Mouse (Mus musculus) macrophage (primary cell): ENCODE measurements around the gene Pip4k2b. TPM values are rescaled to one million over a fixed set of nuclear protein-coding genes. Genes with fewer than 3 reads are reported as not detected.
A peak's percentile ranks its signal among the peaks of the same experiment; 100 is the strongest.
"Not testable (repeated sequence)": the region's sequence is repeated elsewhere in the genome, so short reads cannot be mapped to it uniquely, and the experiment has no call there.

Experiments
- H3K27ac ChIP-seq: fragments of 350-480 bp; formaldehyde crosslinking; 2 replicates; pipeline ENCODE4 v1.9.0; 2021
- H3K36me3 ChIP-seq: fragments of 350-480 bp; formaldehyde crosslinking; 2 replicates; pipeline ENCODE4 v1.9.0; 2021; ENCODE audit errors: inconsistent target
- H3K4me3 ChIP-seq: fragments of 350-480 bp; formaldehyde crosslinking; 2 replicates; pipeline ENCODE4 v1.9.0; 2021; ENCODE audit errors: inconsistent target
- H3K79me2 ChIP-seq: fragments of 350-480 bp; formaldehyde crosslinking; 2 replicates; pipeline ENCODE4 v1.9.0; 2021; ENCODE audit errors: inconsistent target
- WGBS: methylation state at CpG from one replicate; pipeline ENCODE4 v1.1.7; 2026; ENCODE audit warnings: inconsistent platforms; ENCODE audit not compliant: missing documents; 5-methylcytosine and 5-hydroxymethylcytosine counted together
- polyA plus RNA-seq: library from polyadenylated mRNA; stranded (reverse); fragments of 250-400 nt; gene quantifications from 3 replicates; pipeline ENCODE4 v1.2.4, GENCODE M21; 2018; ENCODE audit warnings: inconsistent platforms

Gene Pip4k2b
- polyA plus RNA-seq, 1 experiment from 2014 or later = 25.7 TPM

DNA sequence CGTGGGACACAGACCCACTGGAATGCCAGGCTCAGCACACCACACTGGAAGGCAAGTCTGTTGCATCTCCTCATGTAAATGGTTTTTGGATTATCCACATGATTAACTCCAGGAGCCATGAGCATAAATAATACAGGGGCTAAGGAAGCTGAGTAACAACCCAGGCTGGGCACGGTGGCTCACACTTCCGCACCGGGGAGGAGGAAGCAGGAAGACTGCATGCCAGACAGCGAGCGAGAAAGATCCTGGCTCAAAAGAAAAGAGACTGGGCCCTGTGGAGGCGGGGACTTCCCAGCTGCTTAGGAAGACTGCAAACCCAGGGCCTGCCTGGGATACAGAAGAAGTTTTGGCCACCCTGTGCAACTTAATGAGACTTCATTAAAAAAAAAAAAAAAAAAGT, 4.3 kb downstream of the Pip4k2b start:
- Histone ChIP-seq H3K79me2 (peaks cover 89% of the 10 kb centered on the region), H3K27ac (peak overlapping the region; percentile 39), H3K4me3 (no peak overlapping the region), H3K36me3 (no peaks in the 10 kb centered on the region)
- 12% methylated on average over 7 of the region's 7 CpGs for WGBS

DNA sequence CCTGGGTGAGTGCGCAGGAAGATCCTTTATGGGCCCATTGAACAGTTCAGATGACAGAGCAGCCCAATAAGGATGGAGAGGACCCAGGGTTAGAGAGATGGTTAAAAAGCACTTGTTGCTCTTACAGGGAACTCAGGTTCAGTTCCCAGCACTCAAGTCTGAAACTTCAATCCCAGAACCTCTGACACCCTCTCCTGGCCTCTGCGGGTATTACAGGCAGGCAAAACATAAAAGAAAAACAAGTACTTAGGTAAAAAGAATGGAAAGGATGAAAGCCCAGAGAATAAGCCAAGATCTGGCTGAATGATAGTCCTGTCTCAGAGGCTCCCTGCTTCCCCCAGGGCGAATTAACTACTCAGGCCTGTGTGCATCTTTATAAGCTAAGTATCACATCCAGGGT, 5.3 kb downstream of the Pip4k2b start:
- H3K27ac ChIP-seq = no peak overlapping the region
- WGBS = 94% methylated on average over 3 of the region's 3 CpGs
- no peak overlapping the region for H3K4me3 ChIP-seq
- H3K36me3 ChIP-seq = no peaks in the 10 kb centered on the region
- peaks cover 97% of the 10 kb centered on the region for H3K79me2 ChIP-seq

DNA sequence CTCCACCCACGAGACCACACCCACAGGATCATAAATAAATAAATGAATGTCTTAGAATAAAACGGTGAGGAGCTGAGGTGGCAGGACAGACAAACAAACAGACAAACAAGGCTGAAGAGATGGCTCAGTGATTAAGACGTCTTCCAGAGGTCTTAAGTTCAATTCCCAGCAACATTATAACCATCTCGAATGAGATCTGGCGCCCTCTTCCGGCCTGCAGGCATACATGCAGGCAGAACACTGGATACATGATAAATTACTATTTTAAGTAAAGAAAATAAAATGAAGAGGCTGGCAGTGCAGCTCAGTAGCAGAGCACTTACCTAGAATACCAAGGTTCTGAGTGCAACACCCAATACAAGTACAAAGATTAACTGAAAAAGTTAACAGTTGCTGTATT, 5.8 kb downstream of the Pip4k2b start:
- Histone ChIP-seq H3K36me3 (no peaks in the 10 kb centered on the region), H3K27ac (no peak overlapping the region), H3K4me3 (no peak overlapping the region), H3K79me2 (peaks cover 98% of the 10 kb centered on the region)
- WGBS = 79% methylated on average over 6 of the region's 6 CpGs

DNA sequence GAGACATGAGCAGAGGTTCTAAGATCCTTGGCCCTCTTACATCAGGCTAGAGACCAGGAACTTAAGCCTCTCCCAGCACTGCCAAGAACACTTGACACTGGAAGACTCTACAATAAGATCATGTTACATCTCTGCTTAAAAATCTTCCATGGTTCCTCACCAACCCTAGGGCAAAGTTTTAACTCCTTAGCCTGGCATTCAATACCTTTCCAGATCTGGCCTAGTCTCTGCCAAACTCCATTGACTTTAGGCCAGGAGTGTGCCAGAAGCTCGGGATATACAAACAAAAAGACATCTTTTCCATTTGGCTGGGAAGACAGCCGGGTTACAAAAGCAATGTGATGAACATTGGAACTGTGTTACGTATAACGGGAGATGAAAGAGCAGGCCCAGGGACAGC, 6.9 kb downstream of the Pip4k2b start:
- Histone ChIP-seq H3K36me3 (peaks cover 2% of the 10 kb centered on the region; the same call in 1 of the 2 replicates), H3K4me3 (no peak overlapping the region), H3K79me2 (peaks cover 98% of the 10 kb centered on the region), H3K27ac (no peak overlapping the region)
- 95% methylated on average over 4 of the region's 4 CpGs for WGBS

DNA sequence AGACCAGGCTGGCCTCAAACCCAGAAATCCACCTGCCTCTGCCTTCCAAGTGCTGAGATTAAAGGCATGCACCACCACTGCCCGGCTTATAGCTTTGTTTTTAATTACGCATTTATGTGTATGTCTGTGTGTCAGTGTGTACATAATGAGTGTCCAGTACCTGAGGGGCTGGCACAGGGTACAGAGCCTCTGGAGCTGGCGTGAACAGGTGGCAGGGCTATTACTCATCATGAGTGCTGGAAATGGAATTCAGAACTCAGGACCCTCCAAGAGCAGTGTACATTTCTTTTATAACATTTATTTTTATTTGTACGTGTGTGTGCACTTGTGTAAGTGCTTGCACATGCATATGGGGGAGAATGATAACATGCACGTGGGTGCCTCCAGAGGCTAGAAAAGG, 7.9 kb downstream of the Pip4k2b start:
- Histone ChIP-seq H3K79me2 (peaks cover 94% of the 10 kb centered on the region), H3K4me3 (no peak overlapping the region), H3K36me3 (peaks cover 11% of the 10 kb centered on the region; the same call in 1 of the 2 replicates), H3K27ac (no peak overlapping the region)
- 92% methylated on average over 5 of the region's 5 CpGs for WGBS

DNA sequence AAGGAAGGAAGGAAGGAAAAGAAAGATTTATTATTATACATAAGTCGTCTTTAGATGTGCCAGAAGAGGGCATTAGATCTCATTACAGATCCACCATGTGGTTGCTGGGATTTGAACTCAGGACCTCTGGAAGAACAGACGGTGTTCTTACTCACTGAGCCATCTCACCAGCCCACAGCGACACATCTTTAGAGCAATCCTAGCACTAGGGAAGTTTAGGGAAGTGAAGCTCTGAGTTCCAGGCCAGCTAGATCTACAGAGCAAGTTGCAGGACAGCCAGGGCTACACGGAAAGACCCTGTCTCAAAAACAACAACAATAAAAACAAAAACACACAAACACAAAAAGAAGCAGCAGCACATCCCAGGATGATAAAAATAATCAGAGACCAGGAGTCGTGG, 9.7 kb downstream of the Pip4k2b start:
- 70% methylated on average over 5 of the region's 5 CpGs for WGBS
- Histone ChIP-seq H3K79me2 (peaks cover 75% of the 10 kb centered on the region), H3K36me3 (peaks cover 25% of the 10 kb centered on the region; the same call in 1 of the 2 replicates)
- H3K4me3 ChIP-seq, H3K27ac ChIP-seq: not testable (repeated sequence)

DNA sequence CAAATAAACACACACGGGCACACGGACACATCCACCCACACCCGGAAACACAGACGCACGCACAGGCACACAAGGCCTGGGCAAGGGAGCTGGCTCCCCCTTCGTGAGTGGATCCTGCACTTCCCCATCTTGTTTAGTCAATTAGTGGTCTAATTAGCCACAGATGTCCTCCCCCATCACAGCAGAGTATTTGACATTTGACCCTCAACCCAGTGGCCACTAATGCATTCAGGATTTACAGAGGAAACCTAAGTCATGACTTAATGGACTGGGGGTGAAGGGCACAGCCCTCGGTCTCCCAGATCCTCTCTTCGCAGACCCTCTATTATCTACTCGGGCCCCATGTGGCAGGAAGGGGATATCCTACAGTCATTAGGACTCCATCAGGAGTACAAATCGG, 10.8 kb downstream of the Pip4k2b start:
- Histone ChIP-seq H3K79me2 (peaks cover 64% of the 10 kb centered on the region), H3K4me3 (no peak overlapping the region), H3K27ac (no peak overlapping the region), H3K36me3 (peaks cover 25% of the 10 kb centered on the region; the same call in 1 of the 2 replicates)
- WGBS = 72% methylated on average over 10 of the region's 10 CpGs

DNA sequence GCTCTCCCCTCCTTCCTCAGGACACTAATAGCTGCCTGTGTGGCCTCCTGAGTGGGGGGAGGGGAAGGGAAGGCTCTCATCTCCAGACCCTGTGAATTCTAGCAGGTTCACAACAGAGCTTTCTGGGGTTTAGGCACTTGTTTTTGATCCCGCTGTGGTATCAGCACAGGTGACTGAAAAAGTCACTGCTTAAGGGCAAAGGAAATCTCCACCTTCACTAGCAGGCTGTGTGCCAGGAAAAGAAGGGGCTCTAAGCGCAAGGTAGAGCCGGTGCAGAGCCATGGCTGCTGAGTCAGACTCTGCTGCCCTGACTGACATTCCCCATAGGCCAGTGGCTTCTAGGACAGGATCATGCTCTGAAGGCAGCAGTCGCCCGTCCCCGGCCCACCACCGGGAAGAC, 15.8 kb downstream of the Pip4k2b start:
- Histone ChIP-seq H3K4me3 (no peak overlapping the region), H3K36me3 (peaks cover 55% of the 10 kb centered on the region), H3K79me2 (peaks cover 17% of the 10 kb centered on the region), H3K27ac (peak overlapping the region; percentile 19; the same call in 1 of the 2 replicates)
- WGBS = 37% methylated on average over 7 of the region's 7 CpGs

DNA sequence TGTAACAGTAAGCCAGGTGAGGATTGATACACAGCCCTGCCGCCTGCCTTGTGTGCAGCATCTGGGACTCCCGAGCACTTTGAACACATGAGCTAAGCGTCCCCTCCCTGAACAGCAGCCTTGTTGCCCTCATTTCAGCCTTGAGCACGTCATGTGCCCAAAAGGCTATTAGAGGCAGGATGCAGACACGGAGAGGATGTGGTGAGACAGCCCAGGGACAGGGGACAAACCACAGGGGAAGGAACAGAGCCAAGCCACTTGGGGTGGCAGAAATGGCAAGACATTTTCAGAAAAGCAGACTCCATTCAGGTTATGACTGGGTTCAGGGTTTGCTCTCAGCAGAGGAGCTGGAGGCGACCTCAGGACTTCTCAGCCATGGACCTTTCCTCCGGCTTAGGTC, 16.2 kb downstream of the Pip4k2b start:
- Histone ChIP-seq H3K27ac (peak overlapping the region; percentile 19; the same call in 1 of the 2 replicates), H3K4me3 (no peak overlapping the region), H3K36me3 (peaks cover 59% of the 10 kb centered on the region), H3K79me2 (peaks cover 13% of the 10 kb centered on the region; the same call in 1 of the 2 replicates)
- 5% methylated on average over 7 of the region's 7 CpGs for WGBS

DNA sequence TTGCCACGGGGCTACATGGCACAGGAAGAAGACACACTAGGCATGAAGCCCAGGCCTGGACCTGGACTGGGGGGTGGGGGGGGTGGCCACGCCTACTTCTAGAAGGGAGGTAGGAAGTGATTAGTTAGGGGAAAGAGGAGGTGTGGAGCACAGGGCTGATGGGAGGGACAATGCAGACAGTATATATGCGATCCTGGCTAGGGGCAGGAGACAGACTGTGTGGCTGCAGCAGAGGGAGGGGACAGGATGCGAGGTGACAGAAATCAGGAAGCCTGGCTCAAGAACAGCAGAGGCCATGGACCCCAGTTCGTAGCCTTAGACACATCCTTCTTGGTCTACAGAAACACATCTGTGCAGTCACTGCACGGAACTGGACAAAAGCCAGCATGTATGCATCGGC, 20.8 kb downstream of the Pip4k2b start:
- H3K4me3 ChIP-seq = no peak overlapping the region
- WGBS = 57% methylated on average over 7 of the region's 7 CpGs
- no peaks in the 10 kb centered on the region for H3K79me2 ChIP-seq
- no peak overlapping the region for H3K27ac ChIP-seq
- peaks cover 70% of the 10 kb centered on the region for H3K36me3 ChIP-seq

DNA sequence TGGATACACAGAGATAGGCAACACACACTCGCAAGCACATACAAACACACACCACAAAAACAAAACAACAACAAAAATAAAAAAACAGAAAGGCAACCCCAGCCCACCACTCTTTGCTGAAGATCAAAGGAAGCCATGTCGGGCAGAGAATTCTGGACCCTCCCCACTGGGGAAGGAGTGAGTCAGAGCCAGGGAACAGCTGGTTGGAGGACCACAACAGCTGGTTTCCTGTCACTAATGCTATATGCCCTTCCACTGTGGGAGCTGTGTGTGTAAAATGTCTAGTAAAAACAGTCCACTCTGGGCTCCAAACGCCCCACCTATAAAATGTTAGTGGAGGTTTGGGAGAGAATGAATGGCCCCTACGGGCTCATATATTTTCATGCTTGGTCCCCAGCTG, 23.2 kb downstream of the Pip4k2b start:
- H3K36me3 ChIP-seq = peaks cover 63% of the 10 kb centered on the region
- H3K4me3 ChIP-seq = no peak overlapping the region
- no peaks in the 10 kb centered on the region for H3K79me2 ChIP-seq
- 93% methylated on average over 4 of the region's 4 CpGs for WGBS
- H3K27ac ChIP-seq = no peak overlapping the region

DNA sequence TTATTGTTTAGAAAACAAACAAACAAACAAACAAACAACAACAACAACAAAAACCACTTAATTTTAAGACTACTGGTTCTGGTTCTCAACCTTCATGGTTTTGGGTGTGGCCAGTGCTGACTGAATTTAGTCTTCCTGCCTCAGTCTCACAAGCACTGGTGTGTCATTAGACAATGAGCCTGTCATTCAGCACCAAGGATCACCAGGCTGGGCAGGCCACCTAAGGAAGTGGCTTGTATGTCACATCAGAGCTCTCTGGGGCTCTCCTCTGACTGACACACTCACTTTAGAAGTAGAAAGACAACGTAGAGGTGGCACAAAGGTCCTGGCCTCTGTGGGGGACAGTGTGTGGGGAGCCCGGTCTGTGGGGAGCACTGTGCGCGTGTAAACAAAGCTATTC, 25.5 kb downstream of the Pip4k2b start:
- H3K27ac ChIP-seq = peak overlapping the region; percentile 81
- no peak overlapping the region for H3K4me3 ChIP-seq
- no peaks in the 10 kb centered on the region for H3K79me2 ChIP-seq
- WGBS = 82% methylated on average over 4 of the region's 4 CpGs
- peaks cover 45% of the 10 kb centered on the region for H3K36me3 ChIP-seq

DNA sequence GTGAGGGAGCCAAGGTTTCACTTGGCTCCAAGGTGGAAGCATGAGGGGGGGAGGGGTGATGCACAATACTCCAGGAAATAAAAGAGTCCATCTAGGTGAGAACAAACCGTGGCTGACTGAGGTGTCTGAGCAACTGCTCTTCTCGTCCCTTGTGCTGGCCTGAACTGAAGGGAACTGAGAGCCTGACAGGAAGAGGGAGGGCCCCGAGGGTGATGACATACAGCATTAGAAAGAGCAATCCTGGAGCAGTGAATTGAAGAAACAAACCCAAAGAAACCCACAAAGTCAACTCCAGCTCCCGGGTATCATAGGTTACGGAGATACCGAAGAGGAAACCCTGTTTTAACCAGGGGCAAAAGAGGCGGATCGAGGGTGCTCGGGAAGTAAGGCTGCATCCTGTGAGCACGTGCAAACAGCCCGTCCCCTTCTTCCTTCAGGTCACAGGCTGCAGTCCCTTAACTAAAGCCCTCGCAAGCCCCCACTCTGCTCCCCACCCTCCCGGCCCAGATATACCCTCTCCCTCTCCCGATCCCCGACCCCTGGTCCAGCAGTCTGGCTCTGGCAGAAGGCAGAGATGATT, 26.1 kb downstream of the Pip4k2b start:
- H3K4me3 ChIP-seq = no peak overlapping the region
- H3K27ac ChIP-seq = peak overlapping the region; percentile 81
- 3% methylated on average over 12 of the region's 15 CpGs for WGBS
- H3K36me3 ChIP-seq = peaks cover 44% of the 10 kb centered on the region
- no peaks in the 10 kb centered on the region for H3K79me2 ChIP-seq

DNA sequence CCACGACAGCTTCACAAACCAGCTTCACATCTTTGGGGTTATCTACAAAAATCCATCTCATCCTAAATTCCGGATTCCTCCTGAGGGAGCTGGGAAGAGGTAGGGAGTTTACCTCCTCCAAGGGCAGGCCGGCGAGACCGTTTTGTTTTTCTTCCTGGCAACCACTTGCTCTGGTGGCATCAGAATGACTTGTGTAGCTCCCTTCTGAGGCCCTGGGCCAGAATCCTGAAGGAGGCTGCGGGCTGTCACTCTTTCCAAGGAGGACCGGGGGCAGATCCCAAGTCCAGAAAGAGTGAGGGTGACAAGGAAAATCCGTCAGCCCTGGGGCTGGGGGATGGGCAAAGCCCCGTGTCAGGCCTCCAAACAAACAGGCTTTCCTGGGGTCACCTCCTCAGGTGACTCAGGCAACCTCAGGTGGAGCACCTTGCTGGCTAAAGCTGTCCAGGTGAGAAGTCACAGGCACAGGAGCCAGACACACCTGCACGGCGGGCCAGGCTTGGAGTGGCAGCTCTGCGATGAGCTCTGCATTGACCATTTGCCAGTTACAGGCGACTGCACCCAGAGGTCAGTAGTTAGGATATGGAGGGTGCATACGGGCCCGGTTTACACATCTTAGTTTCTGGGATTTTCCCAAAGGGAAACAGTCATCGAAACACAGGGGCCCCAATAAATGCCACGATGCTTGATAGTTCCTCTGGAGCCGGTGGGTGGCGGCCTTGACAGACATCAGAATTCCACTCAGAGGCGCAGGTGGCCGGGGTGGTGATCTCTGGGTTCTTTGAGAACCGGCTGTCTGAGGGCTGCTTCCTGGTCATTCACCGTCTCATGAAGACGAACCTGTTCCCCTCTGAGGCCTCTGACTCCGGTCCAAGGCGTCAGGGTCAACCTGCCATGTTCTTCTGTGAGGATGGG, 26.9 kb downstream of the Pip4k2b start:
- Histone ChIP-seq H3K4me3 (no peak overlapping the region), H3K27ac (peak overlapping the region; percentile 81), H3K79me2 (no peaks in the 10 kb centered on the region), H3K36me3 (peaks cover 45% of the 10 kb centered on the region)
- 73% methylated on average over 25 of the region's 26 CpGs for WGBS

DNA sequence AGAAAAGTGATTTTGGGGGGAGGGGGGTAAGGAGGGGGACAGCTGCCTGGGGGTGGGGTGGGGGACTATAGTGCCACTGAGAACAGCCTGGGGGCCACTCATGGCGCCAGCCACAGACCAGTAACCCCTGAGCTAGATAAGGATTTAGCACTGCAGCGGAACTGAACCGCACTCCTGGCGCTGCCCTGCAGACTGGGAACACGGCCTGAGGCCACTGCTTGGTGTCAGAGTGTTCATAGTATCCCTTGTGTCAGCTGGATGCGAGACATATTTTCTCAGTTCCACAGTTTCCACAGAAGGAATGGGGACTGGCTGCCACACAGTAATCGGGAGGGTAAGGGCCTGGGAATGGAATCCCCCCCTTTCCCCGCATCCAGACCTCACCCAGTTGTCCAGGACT, 28.5 kb downstream of the Pip4k2b start:
- peaks cover 36% of the 10 kb centered on the region; the same call in 1 of the 2 replicates for H3K36me3 ChIP-seq
- H3K4me3 ChIP-seq = no peak overlapping the region
- H3K79me2 ChIP-seq = no peaks in the 10 kb centered on the region
- WGBS = 97% methylated on average over 8 of the region's 8 CpGs
- H3K27ac ChIP-seq = no peak overlapping the region
